Mouse (Mus musculus): ENCODE measurements around the gene Sphk2. TPM values are rescaled to one million over a fixed set of nuclear protein-coding genes. Genes with fewer than 3 reads are reported as not detected.

Sphk2 gene
- polyA plus RNA-seq, 1 experiment from 2014 or later: 18.5 TPM

GRCm38 (mm10) chr7:45744387-45744786, 26.6 kb upstream of the Sphk2 start:
- peaks cover 3% of the 10 kb centered on the region for H3K9me3 ChIP-seq (replicated peaks)
- no peak overlapping the region for H3K27ac ChIP-seq (ENCODE audit: poor library complexity, severe bottlenecking)
- peaks cover 7% of the 10 kb centered on the region for H3K27me3 ChIP-seq (replicated peaks)
- H3K4me1 ChIP-seq (replicated peaks): peaks cover 17% of the 10 kb centered on the region
- no peak overlapping the region for H3K9ac ChIP-seq
- no peaks in the 10 kb centered on the region for H3K36me3 ChIP-seq
- 23% methylated on average over 2 of the region's 2 CpGs for WGBS
- no peak overlapping the region for H3K4me2 ChIP-seq
- no peak overlapping the region for H3K4me3 ChIP-seq
- no peak for ATAC-seq (ENCODE audit: insufficient number of reproducible peaks, low FRiP score)

GRCm38 (mm10) chr7:45742338-45742737, 24.5 kb upstream of the Sphk2 start:
- no peak for ATAC-seq (ENCODE audit: insufficient number of reproducible peaks, low FRiP score)
- peak overlapping the region; percentile 30 for H3K4me3 ChIP-seq
- H3K4me1 ChIP-seq (replicated peaks): 0 out of 2 replicates have a peak, but pooled peaks cover 5% of the 10 kb centered on the region
- H3K27ac ChIP-seq (ENCODE audit: poor library complexity, severe bottlenecking): no peak overlapping the region
- WGBS: 35% methylated on average over 19 of the region's 19 CpGs
- H3K27me3 ChIP-seq (replicated peaks): peaks cover 7% of the 10 kb centered on the region
- H3K4me2 ChIP-seq: peak overlapping the region; percentile 60
- no peaks in the 10 kb centered on the region for H3K36me3 ChIP-seq
- H3K9me3 ChIP-seq (replicated peaks): peaks cover 3% of the 10 kb centered on the region
- peak overlapping the region; percentile 42; the same call in 1 of the 2 replicates for H3K9ac ChIP-seq

- peak overlapping the region; percentile 42; the same call in 1 of the 2 replicates for H3K9ac ChIP-seq
These were observed 24.0 kb upstream of the Sphk2 start for GRCm38 (mm10) chr7:45741777-45742176.

GRCm38 (mm10) chr7:45741308-45741707, 23.5 kb upstream of the Sphk2 start:
- no peak overlapping the region for H3K4me3 ChIP-seq
- ATAC-seq (ENCODE audit: insufficient number of reproducible peaks, low FRiP score): no peak
- 0 out of 2 replicates have a peak, but pooled peaks cover 5% of the 10 kb centered on the region for H3K4me1 ChIP-seq (replicated peaks)
- no peaks in the 10 kb centered on the region for H3K36me3 ChIP-seq
- peak overlapping the region; percentile 42; the same call in 1 of the 2 replicates for H3K9ac ChIP-seq
- H3K27ac ChIP-seq (ENCODE audit: poor library complexity, severe bottlenecking): no peak overlapping the region
- WGBS: 68% methylated on average over 12 of the region's 12 CpGs
- no peak overlapping the region for H3K4me2 ChIP-seq
- no peaks in the 10 kb centered on the region for H3K9me3 ChIP-seq (replicated peaks)
- peaks cover 7% of the 10 kb centered on the region for H3K27me3 ChIP-seq (replicated peaks)

More at GRCm38 (mm10) chr7:45741777-45742176, 24.0 kb upstream of the Sphk2 start:
- Histone ChIP-seq H3K27me3 (replicated peaks) (peaks cover 7% of the 10 kb centered on the region), H3K4me1 (replicated peaks) (0 out of 2 replicates have a peak, but pooled peaks cover 5% of the 10 kb centered on the region), H3K9me3 (replicated peaks) (peaks cover 3% of the 10 kb centered on the region), H3K36me3 (no peaks in the 10 kb centered on the region), H3K4me3 (peak overlapping the region; percentile 30), H3K4me2 (peak overlapping the region; percentile 60), H3K27ac (ENCODE audit: poor library complexity, severe bottlenecking) (no peak overlapping the region)
- WGBS: 40% methylated on average over 11 of the region's 11 CpGs
- ATAC-seq (ENCODE audit: insufficient number of reproducible peaks, low FRiP score): 0 out of 2 replicates have a peak, but pooled peaks have one; percentile 16

- no peak overlapping the region for H3K4me2 ChIP-seq
- H3K27ac ChIP-seq (ENCODE audit: poor library complexity, severe bottlenecking): no peak overlapping the region
- H3K36me3 ChIP-seq: no peaks in the 10 kb centered on the region
- H3K4me3 ChIP-seq: no peak overlapping the region
- H3K4me1 ChIP-seq (replicated peaks): 0 out of 2 replicates have a peak, but pooled peaks cover 5% of the 10 kb centered on the region
- ATAC-seq (ENCODE audit: insufficient number of reproducible peaks, low FRiP score): no peak
- no peaks in the 10 kb centered on the region for H3K9me3 ChIP-seq (replicated peaks)
- WGBS: 67% methylated on average over 10 of the region's 10 CpGs
- H3K9ac ChIP-seq: no peak overlapping the region
- peaks cover 7% of the 10 kb centered on the region for H3K27me3 ChIP-seq (replicated peaks)
These were observed 22.0 kb upstream of the Sphk2 start for GRCm38 (mm10) chr7:45739820-45740219.

- Histone ChIP-seq H3K36me3 (no peaks in the 10 kb centered on the region), H3K9ac (no peak overlapping the region), H3K27me3 (replicated peaks) (peaks cover 7% of the 10 kb centered on the region), H3K4me1 (replicated peaks) (0 out of 2 replicates have a peak, but pooled peaks cover 5% of the 10 kb centered on the region), H3K9me3 (replicated peaks) (no peaks in the 10 kb centered on the region), H3K4me2 (no peak overlapping the region), H3K4me3 (no peak overlapping the region), H3K27ac (ENCODE audit: poor library complexity, severe bottlenecking) (no peak overlapping the region)
- ATAC-seq (ENCODE audit: insufficient number of reproducible peaks, low FRiP score): peak; percentile 54; the same call in 1 of the 2 replicates
- 7% methylated on average over 9 of the region's 9 CpGs for WGBS
These were observed 21.5 kb upstream of the Sphk2 start for GRCm38 (mm10) chr7:45739162-45739763.

- Histone ChIP-seq H3K4me1 (replicated peaks) (peaks cover 13% of the 10 kb centered on the region), H3K9me3 (replicated peaks) (no peaks in the 10 kb centered on the region)
These were observed 15.7 kb upstream of the Sphk2 start for GRCm38 (mm10) chr7:45733477-45733876.

GRCm38 (mm10) chr7:45730727-45731431, 13.1 kb upstream of the Sphk2 start:
- no peak for ATAC-seq (ENCODE audit: insufficient number of reproducible peaks, low FRiP score)
- Histone ChIP-seq H3K4me1 (replicated peaks) (peaks cover 13% of the 10 kb centered on the region), H3K9me3 (replicated peaks) (no peaks in the 10 kb centered on the region), H3K36me3 (peaks cover 14% of the 10 kb centered on the region), H3K4me2 (0 out of 2 replicates have a peak overlapping the region, but pooled peaks have one; percentile 3), H3K4me3 (no peak overlapping the region), H3K27me3 (replicated peaks) (0 out of 2 replicates have a peak, but pooled peaks cover 6% of the 10 kb centered on the region), H3K9ac (no peak overlapping the region), H3K27ac (ENCODE audit: poor library complexity, severe bottlenecking) (no peak overlapping the region)
- 16% methylated on average over 16 of the region's 16 CpGs for WGBS

More at GRCm38 (mm10) chr7:45733477-45733876, 15.7 kb upstream of the Sphk2 start:
- Histone ChIP-seq H3K36me3 (peaks cover 3% of the 10 kb centered on the region; the same call in 1 of the 2 replicates), H3K27me3 (replicated peaks) (0 out of 2 replicates have a peak, but pooled peaks cover 6% of the 10 kb centered on the region), H3K27ac (ENCODE audit: poor library complexity, severe bottlenecking) (no peak overlapping the region), H3K4me3 (no peak overlapping the region), H3K9ac (no peak overlapping the region), H3K4me2 (no peak overlapping the region)
- ATAC-seq (ENCODE audit: insufficient number of reproducible peaks, low FRiP score): no peak
- 74% methylated on average over 5 of the region's 5 CpGs for WGBS

GRCm38 (mm10) chr7:45727625-45728024, 9.8 kb upstream of the Sphk2 start:
- H3K9me3 ChIP-seq (replicated peaks): no peaks in the 10 kb centered on the region
- H3K4me2 ChIP-seq: no peak overlapping the region
- no peak overlapping the region for H3K9ac ChIP-seq
- peaks cover 13% of the 10 kb centered on the region for H3K4me1 ChIP-seq (replicated peaks)
- no peaks in the 10 kb centered on the region for H3K27me3 ChIP-seq (replicated peaks)
- 77% methylated on average over 3 of the region's 3 CpGs for WGBS
- peaks cover 45% of the 10 kb centered on the region for H3K36me3 ChIP-seq
- H3K27ac ChIP-seq (ENCODE audit: poor library complexity, severe bottlenecking): no peak overlapping the region
- H3K4me3 ChIP-seq: no peak overlapping the region
- ATAC-seq (ENCODE audit: insufficient number of reproducible peaks, low FRiP score): no peak

- H3K4me1 ChIP-seq (replicated peaks): peaks cover 13% of the 10 kb centered on the region
- H3K4me2 ChIP-seq: no peak overlapping the region
- H3K9ac ChIP-seq: no peak overlapping the region
- ATAC-seq (ENCODE audit: insufficient number of reproducible peaks, low FRiP score): no peak
- no peaks in the 10 kb centered on the region for H3K9me3 ChIP-seq (replicated peaks)
- WGBS: 87% methylated on average over 10 of the region's 10 CpGs
- H3K36me3 ChIP-seq: peaks cover 57% of the 10 kb centered on the region
- no peak overlapping the region for H3K4me3 ChIP-seq
- no peak overlapping the region for H3K27ac ChIP-seq (ENCODE audit: poor library complexity, severe bottlenecking)
- no peaks in the 10 kb centered on the region for H3K27me3 ChIP-seq (replicated peaks)
These were observed 8.6 kb upstream of the Sphk2 start for GRCm38 (mm10) chr7:45726419-45726818.

GRCm38 (mm10) chr7:45725713-45726112, 7.9 kb upstream of the Sphk2 start, which contains the start of gene Spaca4:
Gene Spaca4 (minus strand): TSS chr7:45725813.
- Histone ChIP-seq H3K4me2 (no peak within 1 kb of the TSS), H3K4me1 (replicated peaks) (peaks cover 9% of the 10 kb centered on the region), H3K27me3 (replicated peaks) (no peaks in the 10 kb centered on the region), H3K36me3 (peaks cover 64% of the 10 kb centered on the region), H3K9me3 (replicated peaks) (no peaks in the 10 kb centered on the region), H3K27ac (ENCODE audit: poor library complexity, severe bottlenecking) (no peak within 1 kb of the TSS), H3K9ac (peak within 1 kb of the TSS; percentile 32; the same call in 1 of the 2 replicates), H3K4me3 (no peak within 1 kb of the TSS)
- 89% methylated on average over 11 of the region's 11 CpGs for WGBS
- ATAC-seq (ENCODE audit: insufficient number of reproducible peaks, low FRiP score): no peak
